Mouse (Mus musculus) adrenal gland, postnatal 36 days (tissue): Measurements from ENCODE around the gene Tsc22d1. TPM values are rescaled to one million over a fixed set of nuclear protein-coding genes. Genes with fewer than 3 reads are reported as not detected.
A peak's percentile ranks its signal among the peaks of the same experiment; 100 is the strongest.

ENCODE experiments used
- DNase-seq, 2 experiments: peaks; one replicate each; pipeline ENCODE4 v3.0.0; 2021; ENCODE audit warnings: mixed read lengths in 1 of 2
- long read RNA-seq, 2 experiments: library from polyadenylated mRNA; stranded (forward); transcript quantifications; one replicate each; pipeline ENCODE4 v2.0.0; 2021; ENCODE audit warnings: borderline sequencing depth in 2 of 2
- total RNA-seq, 2 experiments: library from RNA; stranded (reverse); gene quantifications; 2 replicates each; pipeline ENCODE4 v1.2.3; 2021

Gene Tsc22d1
- total RNA-seq, result 1,000 to 10,000 TPM; 1,153 to 1,605 TPM
- long read RNA-seq, experiment 1, full-length matches to known transcripts, result 1,628 of 1,813 reads
- long read RNA-seq, experiment 1, partial matches to known transcripts, result 0 of 1,813 reads
- long read RNA-seq, experiment 1, other reads (novel, unspliced or antisense), result 185 of 1,813 reads
- long read RNA-seq, experiment 2, full-length matches to known transcripts, result 442 of 474 reads
- long read RNA-seq, experiment 2, partial matches to known transcripts, result 0 of 474 reads
- long read RNA-seq, experiment 2, other reads (novel, unspliced or antisense), result 32 of 474 reads

DNA sequence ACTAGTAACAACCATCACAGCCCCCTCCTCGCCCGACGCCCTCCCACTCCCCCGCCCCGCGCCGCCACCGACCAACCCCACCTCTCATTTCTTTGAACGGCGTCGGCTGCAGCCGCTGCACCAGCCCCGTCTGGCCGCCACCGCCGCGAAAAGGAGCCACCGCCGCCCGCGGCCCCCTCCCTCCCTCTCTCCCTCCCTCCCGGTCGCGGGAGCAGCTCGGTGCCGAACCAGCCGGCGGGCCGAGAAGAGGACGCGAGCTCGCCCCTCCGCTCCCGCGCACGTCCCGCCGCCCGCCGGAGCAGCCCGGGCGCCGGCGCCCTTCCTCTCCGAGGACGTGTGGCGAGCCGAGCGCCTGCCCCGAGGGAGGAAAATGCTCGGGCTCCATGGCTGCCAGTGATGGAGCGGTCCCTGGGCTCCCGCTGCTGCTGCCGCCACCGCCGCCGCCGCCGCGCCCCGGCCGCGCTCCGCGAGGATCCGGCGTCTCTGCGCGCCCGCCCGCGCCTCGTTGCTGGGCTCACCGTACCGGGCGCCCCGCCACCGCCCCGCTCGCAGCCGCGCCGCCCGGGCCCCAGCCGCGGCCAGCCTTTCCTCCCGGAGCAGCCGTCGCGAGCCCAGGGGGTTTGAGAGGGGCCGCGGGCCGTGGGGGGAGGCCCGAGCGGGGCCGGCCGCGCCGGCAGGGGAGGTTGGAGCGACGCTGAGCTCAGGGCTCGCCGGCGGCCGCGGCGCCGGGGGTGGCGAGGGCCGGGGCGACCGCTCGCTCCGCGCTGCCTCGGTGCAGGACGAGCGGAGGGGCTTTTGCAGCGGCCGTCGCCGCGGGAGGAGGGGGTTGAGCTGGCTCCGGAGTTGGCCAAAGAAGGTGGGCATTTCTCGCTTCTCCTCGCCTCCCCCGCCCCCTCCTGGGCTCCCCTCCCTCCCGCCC, at the start of gene Tsc22d1:
Gene Tsc22d1, plus strand, starts transcription at position 100 of the 919 bp plus-strand sequence.
- peak; percentile 45 to 65 for DNase-seq

DNA sequence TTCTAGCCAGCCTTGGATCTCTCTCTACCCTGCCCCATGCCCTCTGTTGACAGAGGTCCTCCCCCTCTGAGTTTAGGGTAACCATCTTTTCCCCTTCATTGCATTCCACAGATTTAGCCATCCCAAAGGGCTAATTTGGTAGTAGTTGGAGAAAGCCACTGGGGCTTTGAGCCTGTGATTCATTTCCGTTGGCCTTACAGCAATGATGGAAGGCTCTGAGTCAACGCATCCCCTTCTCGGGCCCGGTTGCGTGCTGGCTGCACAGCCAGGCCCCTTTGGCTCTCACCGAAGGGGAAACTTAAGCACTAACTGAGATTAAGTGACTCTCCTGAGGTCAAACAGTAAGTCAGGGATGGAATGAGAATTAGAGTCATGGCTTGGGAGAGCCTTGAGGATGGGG, 41.1 kb upstream of the Tsc22d1 start:
- DNase-seq, result peak in 1 of 2 experiments; percentile 20

DNA sequence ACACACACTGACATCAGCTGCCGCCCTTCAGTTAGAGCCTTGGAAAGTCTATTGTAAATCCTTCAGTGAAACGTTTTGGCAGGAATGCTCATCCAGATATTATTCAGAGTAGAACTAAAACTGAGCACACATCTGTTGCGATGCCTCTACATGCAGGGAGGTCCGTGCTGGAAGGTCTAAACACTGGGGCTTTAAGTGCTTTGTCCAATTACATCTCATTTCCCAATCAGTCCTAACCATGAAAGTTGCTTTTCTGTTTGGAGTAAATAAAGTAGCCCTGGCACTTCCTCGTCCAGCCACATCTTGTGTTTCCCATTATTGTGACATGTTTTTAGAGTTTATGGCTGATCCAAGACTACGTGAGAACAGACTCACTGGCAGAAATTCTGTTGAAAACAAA, 40.2 kb upstream of the Tsc22d1 start:
- no peak for DNase-seq

DNA sequence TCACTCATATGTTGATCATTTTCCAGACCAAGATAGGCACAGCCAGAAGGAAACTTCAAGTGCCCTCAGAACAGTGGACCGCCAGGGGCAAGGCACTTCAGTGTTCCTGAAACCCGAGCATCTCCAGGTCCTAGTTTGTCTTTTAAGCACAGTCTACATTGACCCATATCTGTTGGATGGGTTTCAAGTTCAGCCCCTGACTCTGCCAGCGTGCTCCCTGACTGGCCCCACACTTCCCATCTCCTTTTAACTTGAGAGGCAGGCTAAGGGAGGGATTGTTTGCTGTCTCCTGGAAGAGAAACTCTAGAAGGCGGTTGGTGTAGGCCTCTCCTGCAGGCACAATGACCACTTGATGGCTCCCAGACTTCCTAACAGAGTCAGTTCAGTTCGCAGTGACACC, 38.2 kb upstream of the Tsc22d1 start:
- no peak for DNase-seq

DNA sequence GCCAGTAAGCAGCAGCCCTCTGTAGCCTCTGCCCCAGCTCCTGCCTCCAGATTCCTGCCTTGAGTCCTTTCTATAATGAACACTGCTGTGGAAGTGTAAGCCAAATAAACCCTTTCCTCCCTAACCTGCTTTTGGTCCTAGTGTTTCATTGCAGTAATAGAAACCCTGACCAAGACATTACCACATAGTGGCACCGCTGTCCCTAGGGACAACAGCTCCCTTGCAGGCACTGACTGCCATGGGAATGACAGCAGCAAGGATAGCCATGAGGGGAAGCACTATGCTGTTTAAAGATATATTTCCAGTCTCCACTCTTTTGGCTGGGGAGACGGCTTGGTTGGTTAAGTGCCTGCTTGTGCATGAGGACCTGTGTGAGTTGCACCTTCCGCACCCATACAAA, 35.4 kb upstream of the Tsc22d1 start:
- no peak for DNase-seq

DNA sequence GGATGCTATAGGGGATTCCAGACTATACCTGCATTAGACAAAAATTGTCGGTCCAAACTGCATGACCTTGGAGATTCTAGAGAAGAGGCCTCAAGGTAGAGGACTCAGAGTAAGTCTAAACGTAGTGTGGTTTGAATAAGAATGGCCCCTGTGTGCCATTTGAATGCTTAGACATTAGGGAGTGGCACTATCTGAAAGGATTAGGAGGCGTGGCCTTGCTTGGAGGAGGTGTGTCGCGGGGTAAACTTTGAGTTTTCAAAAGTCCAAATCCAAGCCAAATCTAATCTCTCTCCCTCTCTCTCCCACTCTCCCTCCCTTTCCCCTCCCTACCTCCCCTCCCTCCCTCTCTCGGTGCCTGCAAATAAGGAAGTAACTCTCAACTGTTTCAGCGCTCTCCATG, 26.7 kb upstream of the Tsc22d1 start:
- DNase-seq, result no peak

DNA sequence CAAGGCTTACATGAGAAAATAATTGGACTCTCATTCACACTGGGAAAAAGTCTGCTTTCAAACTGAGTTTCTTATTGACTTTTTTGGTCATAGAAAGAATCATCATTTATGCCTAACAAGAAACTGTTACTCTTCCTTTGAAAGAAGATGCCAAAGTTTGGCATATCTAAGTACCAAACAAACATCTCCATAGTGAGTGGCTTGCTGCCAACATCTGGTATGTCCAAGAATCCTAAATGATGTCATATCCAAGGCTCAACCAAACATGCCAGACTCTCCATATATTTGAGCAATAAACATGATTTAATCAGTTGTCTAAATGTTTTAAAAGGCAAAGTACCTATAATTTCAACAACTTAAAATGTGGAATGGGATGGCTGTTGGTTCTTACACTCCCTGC, 16.5 kb upstream of the Tsc22d1 start:
- DNase-seq, result no peak

DNA sequence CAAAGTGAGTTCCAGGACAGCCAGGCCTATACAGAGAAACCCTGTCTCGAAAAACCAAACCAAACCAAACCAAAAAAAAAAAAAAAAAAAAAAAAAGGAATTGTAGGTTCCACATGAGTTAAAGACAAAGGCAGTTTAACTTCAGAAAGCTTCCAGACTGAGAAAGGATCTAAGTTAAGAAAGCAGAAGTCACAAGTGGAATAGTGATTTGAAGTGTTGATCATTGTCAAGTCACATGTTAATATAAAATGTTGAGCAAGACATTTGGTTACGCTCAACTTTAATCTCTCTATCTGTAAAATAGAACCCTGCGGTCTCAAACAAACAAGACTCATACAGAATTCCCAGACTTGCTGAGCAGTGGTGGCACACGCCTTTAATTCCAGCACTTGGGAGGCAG, 12.2 kb upstream of the Tsc22d1 start:
- DNase-seq, result no peak

DNA sequence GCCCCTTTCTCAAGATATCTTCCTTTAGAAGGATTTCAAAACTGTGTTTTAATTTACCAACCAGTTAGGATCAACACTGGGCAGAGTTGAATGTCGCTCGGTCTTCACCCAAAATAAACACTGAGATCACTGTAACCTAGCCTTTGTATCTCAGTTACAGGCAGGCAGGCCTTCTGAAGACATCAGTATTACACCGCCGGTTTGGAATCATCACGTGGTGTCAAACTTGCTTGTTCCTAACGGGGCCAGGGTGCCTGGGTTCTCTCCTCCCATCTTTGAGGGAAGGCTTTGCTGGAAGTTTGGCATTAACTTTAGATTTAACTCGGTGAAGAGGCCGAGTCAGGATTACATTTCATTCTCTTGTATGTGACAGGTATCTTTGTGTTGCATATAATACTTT, 5.7 kb upstream of the Tsc22d1 start:
- DNase-seq, result no peak

DNA sequence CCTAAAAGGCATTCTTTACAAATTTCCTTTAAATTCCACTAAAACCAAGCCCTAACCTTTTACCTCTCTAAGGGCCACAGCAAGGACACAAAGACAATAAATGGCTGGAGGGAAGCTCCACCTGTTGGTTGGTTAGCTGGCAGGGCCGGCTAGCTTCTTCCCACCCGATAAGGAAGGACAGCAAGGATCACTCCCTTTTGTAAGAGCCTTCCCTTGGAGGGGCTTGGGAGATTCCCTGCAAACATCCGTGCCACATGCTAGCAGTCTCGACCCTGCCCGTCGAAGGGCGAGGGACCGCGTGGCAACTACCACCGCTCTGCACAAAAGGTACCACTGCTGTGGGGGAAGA, 1.0 kb upstream of the Tsc22d1 start:
- no peak for DNase-seq

DNA sequence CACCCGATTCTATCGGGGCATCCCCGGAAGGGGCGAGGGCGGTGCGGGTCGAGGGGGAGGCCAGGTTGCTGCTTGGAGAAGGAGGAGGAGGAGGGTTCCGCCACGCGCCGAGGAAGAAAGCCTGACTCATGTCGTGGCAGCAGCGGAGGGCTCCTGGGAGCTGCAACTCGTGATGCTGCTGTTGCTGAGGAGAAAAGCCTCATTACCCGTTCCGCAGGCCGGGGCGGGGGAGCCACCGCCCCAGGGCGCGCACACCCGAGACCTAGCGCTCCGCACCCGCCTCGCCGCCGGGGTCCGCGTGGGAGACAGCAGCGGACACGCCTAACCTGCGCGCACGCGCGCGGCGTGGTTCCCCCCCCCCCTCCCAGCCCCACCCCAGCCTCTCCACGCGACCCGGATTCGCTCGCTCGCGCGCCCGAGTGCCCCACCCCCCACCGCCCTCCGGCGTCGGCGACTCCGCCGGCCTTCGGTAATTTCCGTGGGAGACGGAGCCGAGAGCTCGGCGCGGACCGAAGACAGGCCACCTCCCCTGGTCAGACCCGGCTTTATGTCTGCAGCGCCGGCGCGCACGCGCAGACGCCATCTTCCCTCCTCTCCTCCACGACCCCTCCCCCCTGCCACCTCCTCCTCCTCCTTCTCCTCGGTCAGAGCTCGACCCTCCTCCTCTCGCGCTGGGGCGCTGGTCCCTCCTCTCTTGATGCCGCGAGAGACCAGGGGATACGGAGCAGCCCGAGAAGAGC, 469 bp upstream of the Tsc22d1 start:
- DNase-seq, result peak; percentile 97 to 98

DNA sequence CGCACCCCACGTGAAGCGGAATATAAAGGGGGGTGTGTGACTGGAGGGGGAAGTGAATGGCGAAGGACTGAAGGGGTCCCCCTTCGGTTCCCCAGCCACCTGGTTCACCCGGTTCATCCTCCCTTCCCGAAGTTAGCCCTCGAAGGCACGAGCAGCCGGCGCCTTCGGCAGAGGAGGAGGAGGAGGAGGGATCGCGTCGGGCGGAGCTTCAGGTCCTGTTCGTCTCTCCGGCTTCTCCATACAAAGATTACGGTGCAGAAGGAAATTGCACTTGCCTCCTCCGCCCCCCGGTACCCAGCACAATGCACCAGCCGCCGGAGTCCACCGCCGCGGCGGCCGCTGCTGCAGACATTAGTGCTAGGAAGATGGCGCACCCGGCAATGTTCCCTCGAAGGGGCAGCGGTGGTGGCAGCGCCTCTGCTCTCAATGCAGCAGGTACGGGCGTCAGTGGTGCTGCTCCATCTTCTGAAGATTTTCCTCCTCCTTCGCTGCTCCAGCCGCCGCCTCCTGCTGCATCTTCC, 1.1 kb downstream of the Tsc22d1 start:
- peak; percentile 57 to 64 for DNase-seq

DNA sequence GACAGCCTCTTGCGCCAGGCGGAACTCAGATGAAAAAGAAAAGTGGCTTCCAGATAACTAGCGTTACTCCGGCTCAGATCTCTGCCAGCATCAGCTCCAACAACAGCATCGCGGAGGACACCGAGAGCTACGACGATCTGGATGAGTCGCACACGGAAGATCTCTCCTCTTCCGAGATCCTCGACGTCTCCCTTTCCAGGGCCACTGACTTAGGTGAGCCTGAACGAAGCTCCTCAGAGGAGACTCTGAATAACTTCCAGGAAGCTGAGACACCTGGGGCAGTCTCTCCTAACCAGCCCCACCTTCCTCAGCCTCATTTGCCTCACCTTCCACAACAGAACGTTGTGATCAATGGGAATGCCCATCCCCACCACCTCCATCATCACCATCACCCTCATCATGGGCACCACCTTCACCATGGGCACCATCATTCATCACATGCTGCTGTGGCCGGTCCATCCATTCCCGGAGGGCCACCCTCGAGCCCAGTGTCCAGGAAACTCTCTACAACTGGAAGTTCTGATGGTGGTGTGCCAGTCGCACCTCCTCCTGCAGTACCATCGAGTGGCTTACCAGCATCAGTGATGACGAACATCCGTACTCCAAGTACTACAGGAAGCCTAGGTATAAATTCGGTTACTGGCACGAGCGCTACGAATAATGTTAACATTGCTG, 1.7 kb downstream of the Tsc22d1 start:
- no peak for DNase-seq

DNA sequence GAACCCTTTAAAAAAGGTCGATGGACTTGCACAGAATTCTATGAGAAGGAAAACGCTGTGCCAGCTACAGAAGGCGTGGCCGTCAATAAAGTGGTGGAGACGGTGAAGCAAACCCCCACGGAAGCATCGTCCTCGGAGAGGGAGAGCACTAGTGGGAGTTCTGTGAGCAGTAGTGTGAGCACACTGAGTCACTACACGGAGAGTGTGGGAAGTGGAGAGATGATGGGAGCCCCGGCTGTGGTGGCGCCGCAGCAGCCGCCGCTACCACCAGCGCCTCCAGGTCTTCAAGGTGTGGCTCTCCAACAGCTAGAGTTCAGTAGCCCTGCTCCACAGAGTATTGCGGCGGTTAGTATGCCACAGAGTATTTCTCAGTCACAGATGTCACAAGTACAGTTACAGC, 2.6 kb downstream of the Tsc22d1 start:
- DNase-seq, result no peak

DNA sequence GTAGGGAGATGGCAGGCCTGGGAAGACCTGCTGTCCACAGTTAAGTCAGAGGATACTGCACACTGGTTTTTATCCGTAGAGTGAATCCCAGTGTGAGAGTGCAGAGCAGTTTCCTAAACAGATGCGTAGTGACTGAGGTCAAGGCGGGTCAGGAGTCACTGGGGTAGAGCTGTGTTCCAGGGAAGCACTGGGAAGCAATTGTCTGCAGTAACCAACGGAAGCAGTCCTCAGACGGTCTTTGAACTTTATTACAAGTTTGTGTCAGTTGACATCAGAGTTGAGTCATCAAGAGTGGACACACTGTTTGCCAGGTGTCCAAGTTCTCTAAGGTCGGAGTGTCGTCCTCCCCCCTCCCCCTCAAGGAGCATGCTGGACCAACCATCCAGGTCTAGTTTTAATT, 6.0 kb downstream of the Tsc22d1 start:
- peak; percentile 12 to 28 for DNase-seq

DNA sequence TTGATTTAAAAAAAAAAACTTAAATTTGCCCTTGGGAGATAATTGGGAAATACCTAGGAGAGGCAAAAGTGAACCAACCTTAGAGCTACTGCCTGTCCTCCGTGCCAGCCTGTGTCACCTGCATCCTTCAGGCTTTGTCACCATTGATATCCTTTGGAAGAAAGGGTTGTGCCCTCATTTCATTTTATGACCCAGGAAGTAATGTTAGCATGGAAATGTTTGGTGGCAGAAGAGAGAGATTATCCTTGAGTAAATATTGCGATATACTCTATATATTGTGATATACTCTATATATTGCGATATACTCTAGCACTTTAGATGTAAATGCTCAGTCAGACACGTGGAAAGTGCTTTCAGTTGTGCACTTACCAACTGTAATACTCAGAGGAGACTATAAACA, 6.4 kb downstream of the Tsc22d1 start:
- DNase-seq, result no peak

DNA sequence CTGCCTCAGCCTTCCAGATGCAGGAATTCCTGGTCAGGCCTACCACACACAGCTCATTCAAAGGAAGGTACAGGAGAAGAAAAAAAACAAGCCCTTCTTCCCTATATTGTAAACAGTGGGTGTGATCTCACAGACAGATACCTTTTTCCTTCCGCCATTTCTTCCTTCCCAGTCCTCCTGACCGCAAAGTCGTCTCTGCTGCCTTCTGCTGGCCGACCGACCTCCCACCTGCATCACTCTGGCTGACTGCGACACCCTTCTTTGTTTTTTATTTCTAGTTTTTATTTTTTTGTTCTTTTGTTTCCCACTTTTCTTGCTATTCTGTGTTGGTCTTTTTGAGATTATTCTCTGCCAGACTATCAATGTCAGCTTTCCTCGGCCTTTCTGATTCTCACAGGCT, 10.7 kb downstream of the Tsc22d1 start:
- no peak for DNase-seq

DNA sequence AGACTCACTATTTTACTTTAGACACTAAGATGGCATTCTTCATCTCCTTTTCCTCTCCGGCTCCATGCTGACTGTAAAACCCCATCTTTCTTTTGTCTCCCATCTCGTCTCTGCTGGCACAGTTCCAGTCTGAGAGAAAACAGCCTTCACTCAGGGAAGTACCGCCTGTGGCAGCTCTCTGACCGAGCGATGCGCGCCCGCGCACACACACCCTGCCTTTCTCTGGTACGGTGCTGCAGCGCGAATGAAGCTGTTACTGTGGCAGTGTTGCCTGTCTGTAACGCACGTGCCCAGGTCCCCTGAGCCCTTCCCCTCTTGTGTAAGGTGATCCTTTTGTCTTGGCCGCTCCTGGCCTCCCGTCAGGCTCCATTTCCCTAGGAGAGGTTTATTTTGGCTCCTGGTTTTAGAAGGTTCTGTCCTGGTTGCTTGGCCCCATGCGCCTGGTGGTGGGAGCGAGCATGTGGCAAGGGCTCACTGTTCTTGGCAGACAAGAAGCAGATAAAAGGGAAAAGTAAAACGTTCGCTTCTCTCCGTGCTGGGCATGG, 11.3 kb downstream of the Tsc22d1 start:
- DNase-seq, result no peak

DNA sequence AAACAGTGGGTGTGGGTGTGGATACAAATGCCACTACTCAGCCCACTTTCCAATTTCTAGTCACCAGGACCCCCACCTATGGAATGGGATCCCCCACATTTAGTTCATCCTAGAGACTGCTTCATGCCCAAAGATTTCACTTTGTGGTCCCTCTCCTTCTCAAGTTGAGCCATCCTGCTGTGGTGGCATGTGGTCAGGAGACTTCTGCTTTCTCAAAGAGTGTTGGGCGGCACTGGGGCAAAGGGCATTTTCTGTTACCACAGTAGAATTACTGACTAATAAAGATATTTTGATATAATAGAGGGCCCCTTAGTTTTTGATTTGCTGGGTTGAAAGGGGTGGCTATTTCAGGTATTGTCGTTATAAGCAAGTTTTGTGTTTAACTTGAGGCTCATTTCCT, 14.1 kb downstream of the Tsc22d1 start:
- no peak for DNase-seq

DNA sequence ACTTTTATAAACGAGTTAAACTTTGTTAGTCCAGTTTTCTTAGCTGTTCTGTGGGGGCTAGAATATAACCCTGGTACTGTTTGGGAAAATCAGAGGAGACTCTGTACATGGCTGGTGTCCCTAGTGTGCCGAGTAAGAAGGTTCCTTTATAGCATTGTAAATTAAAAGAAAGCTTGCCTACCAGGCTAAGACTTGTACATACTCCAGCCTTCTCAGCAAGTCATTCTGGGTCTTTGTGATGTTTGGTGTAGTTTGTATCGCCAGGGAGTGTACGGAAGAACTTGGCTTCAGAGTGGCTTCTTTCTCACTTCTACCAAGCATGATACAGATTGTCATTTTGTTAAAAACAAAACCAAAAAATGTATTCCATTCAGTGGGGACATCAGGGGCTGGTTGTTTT, 17.2 kb downstream of the Tsc22d1 start:
- no peak for DNase-seq

DNA sequence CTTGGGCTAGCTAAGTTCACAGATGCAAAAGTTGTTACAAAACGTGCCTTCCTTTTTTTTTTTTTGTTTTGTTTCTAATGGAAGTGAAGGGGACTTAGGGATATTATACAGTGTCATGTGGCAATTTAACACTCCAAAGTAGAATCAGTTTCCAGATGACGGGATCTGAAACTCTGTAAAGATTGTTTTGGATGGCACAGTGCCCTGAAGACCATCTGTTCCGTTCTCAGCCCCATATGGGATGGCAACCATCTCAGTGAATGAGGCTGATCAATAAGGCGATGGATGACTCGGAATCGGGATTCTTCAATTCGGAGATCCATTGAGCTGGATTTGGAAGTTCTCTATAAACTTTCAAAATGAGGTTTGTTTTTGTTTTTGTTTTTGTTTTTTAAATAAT, 17.6 kb downstream of the Tsc22d1 start:
- no peak for DNase-seq

DNA sequence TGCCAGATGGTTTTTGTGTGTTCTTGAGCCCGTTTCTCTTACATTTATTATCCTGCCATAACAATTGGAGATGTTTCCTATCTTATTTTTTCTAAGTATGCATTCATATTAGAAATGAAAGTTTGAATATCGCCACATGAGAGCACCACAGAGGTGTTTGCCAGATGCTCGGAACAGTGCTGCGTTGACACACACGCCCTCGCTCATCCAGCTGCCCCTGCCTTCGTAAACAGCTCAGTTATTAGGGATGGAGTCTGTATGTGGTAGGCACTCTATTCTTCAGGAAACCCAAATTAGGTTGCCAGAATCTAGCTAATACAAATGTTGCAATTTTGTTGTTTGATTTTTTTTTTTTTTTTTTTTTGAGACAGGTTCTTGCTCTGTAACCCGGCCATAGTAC, 18.1 kb downstream of the Tsc22d1 start:
- DNase-seq, result no peak
